Mouse (Mus musculus): ENCODE measurements at regions not wholly inside any gene's neighbourhood (a gene's known extent, or its start where the extent isn't known, plus 50 kb on each side); places are given as distances from the start of the nearest gene placed in this dataset.
"Not testable (repeated sequence)": the region's sequence is repeated elsewhere in the genome, so short reads cannot be mapped to it uniquely, and the experiment has no call there.

DNA sequence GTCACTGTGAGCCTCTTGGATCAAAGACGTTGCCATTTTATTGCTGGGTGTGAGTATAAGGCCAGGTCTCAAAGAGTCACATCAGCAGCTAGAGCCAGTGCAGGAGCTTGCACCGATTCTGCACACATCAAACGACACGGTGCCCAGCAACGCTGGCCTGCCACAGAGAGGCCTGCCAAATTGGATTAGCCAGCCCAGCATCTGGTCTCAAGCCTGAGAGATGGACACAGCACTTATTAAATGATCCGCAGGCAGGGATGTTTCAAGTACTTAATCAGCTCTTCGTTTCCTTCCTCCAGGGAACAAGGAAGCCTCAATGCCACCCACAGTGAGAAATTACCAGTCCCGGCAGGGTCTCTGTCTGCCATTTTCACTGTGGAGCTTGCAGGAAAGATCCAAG, 106.1 kb upstream of the Shb start:
- 45% methylated on average over 8 of the region's 8 CpGs for WGBS
- no peak for ATAC-seq (ENCODE audit: low FRiP score, low read depth)
- Histone ChIP-seq H3K4me1 (peaks cover 20% of the 10 kb centered on the region), H3K9ac (no peak overlapping the region), H3K4me3 (no peak overlapping the region), H3K27ac (no peak overlapping the region), H3K4me2 (replicated peaks) (no peak overlapping the region), H3K27me3 (peaks cover 10% of the 10 kb centered on the region; the same call in 1 of the 2 replicates), H3K9me3 (peaks cover 9% of the 10 kb centered on the region; the same call in 1 of the 2 replicates), H3K36me3 (no peaks in the 10 kb centered on the region)

DNA sequence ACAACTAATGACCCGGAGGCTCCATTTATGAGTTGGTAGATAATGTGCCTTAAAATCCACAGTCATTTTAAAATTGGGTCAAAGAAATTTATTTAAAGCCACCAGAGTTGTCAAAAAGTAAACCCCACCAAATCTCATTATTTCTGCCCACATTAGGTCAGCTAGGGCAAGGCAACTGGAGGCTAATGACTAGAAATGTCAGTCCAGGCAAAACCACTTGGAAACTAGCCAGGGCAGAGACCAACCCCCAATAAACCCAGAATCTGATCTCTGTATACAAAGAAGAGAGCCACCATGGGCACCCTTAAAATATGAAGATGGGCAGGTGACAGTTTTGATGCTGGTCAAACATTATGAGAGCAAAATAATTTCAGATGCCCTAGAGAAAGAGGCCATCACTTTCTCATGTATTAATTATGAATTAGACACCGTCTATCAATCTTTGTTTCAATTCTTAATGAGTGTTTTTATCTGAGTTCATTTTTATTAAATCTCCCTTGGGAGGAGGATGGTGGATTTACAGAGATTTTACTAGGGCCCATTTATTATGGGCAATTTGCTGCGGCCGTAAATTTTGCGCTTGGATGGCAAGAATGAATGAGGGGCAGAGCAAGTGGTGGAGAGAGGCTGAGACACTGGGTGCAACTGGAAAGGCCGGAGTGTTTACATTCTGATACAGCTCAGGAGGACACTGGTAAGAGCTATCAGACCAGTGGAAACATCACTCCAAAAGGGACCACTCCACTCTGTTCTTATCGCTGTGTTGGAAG, 99.2 kb upstream of the Shb start:
- Histone ChIP-seq H3K9ac (no peak overlapping the region), H3K27ac (no peak overlapping the region), H3K4me1 (peaks cover 7% of the 10 kb centered on the region; the same call in 1 of the 2 replicates), H3K4me2 (replicated peaks) (no peak overlapping the region), H3K9me3 (peaks cover 5% of the 10 kb centered on the region; the same call in 1 of the 2 replicates), H3K4me3 (no peak overlapping the region), H3K27me3 (peaks cover 15% of the 10 kb centered on the region), H3K36me3 (no peaks in the 10 kb centered on the region)
- no peak for ATAC-seq (ENCODE audit: low FRiP score, low read depth)
- 40% methylated on average over 7 of the region's 7 CpGs for WGBS

GRCm38 (mm10) chr4:45625633-45626032, 93.4 kb upstream of the Shb start:
- no peak for ATAC-seq (ENCODE audit: low FRiP score, low read depth)
- WGBS: 89% methylated on average over 7 of the region's 7 CpGs
- H3K9me3 ChIP-seq: peaks cover 6% of the 10 kb centered on the region; the same call in 1 of the 2 replicates

GRCm38 (mm10) chr4:45622017-45622416, 89.7 kb upstream of the Shb start:
- Histone ChIP-seq H3K36me3 (no peaks in the 10 kb centered on the region), H3K4me2 (replicated peaks) (no peak overlapping the region), H3K4me3 (no peak overlapping the region), H3K27ac (no peak overlapping the region), H3K4me1 (no peaks in the 10 kb centered on the region), H3K9me3 (peaks cover 6% of the 10 kb centered on the region; the same call in 1 of the 2 replicates), H3K9ac (no peak overlapping the region), H3K27me3 (0 out of 2 replicates have a peak, but pooled peaks cover 2% of the 10 kb centered on the region)
- WGBS: 80% methylated on average over 5 of the region's 5 CpGs
- ATAC-seq (ENCODE audit: low FRiP score, low read depth): no peak

More at GRCm38 (mm10) chr4:45625633-45626032, 93.4 kb upstream of the Shb start:
- Histone ChIP-seq H3K4me3 (no peak overlapping the region), H3K9ac (no peak overlapping the region), H3K27ac (no peak overlapping the region), H3K4me2 (replicated peaks) (no peak overlapping the region), H3K27me3 (peaks cover 14% of the 10 kb centered on the region), H3K36me3 (no peaks in the 10 kb centered on the region), H3K4me1 (peaks cover 2% of the 10 kb centered on the region; the same call in 1 of the 2 replicates)

GRCm38 (mm10) chr4:45617126-45617525, 84.9 kb upstream of the Shb start:
- no peak for ATAC-seq (ENCODE audit: low FRiP score, low read depth)
- no peak overlapping the region for H3K4me3 ChIP-seq
- WGBS: 40% methylated on average over 3 of the region's 3 CpGs
- H3K27ac ChIP-seq: no peak overlapping the region
- no peak overlapping the region for H3K4me2 ChIP-seq (replicated peaks)
- H3K36me3 ChIP-seq: no peaks in the 10 kb centered on the region
- H3K4me1 ChIP-seq: no peaks in the 10 kb centered on the region
- H3K27me3 ChIP-seq: 0 out of 2 replicates have a peak, but pooled peaks cover 2% of the 10 kb centered on the region
- H3K9me3 ChIP-seq: peaks cover 3% of the 10 kb centered on the region; the same call in 1 of the 2 replicates
- no peak overlapping the region for H3K9ac ChIP-seq

DNA sequence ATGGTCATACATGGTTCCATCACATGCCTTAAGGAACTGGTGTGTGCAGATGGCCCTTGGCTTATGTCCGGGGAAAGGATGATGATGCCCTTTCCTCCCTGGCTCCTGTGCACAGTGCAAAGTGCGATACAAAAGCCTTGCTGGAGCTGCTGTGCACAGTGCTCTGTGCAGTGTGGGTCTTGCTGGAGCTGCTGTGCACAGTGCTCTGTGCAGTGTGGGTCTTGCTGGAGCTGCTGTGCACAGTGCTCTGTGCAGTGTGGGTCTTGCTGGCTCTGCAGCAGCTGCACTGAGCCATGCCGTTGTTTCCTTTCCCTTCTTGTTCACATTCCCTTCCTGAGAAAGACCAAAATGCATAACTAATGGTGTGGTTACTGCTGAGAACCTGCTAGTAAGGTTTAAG, 81.2 kb upstream of the Shb start:
- WGBS: 72% methylated on average over 3 of the region's 3 CpGs
- H3K27me3 ChIP-seq; H3K4me2 ChIP-seq (replicated peaks); ATAC-seq (ENCODE audit: low FRiP score, low read depth); H3K4me3 ChIP-seq; H3K9me3 ChIP-seq; H3K36me3 ChIP-seq; H3K27ac ChIP-seq; H3K4me1 ChIP-seq; H3K9ac ChIP-seq: not testable (repeated sequence)

DNA sequence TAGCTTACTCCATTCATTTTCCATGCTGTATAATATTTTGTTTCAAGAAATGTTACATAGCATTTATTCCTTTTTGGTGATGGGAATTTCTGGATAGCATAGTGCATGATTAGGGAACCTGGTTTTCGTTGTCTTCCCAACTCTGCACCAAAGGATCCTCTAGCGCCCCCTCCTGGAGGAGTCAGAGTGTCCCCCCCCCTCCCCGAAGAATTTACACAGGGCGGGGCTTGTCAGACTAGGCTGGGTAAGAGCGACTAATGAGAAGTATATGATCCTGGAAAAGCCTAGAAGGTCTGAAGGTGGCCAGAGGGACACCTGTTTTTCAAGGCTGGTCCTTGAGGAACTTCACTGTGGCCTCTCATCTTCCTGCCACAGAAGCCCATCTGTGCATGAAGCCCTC, 79.9 kb upstream of the Shb start:
- Histone ChIP-seq H3K27ac (no peak overlapping the region), H3K36me3 (no peaks in the 10 kb centered on the region), H3K4me1 (no peaks in the 10 kb centered on the region), H3K9ac (no peak overlapping the region), H3K9me3 (peaks cover 3% of the 10 kb centered on the region; the same call in 1 of the 2 replicates), H3K4me3 (no peak overlapping the region), H3K27me3 (0 out of 2 replicates have a peak, but pooled peaks cover 2% of the 10 kb centered on the region), H3K4me2 (replicated peaks) (no peak overlapping the region)
- ATAC-seq (ENCODE audit: low FRiP score, low read depth): no peak
- 37% methylated on average over 5 of the region's 5 CpGs for WGBS

- WGBS: 86% methylated on average over 5 of the region's 5 CpGs
- no peak overlapping the region for H3K4me3 ChIP-seq
- no peak for ATAC-seq (ENCODE audit: low FRiP score, low read depth)
These were observed 78.7 kb upstream of the Shb start for GRCm38 (mm10) chr4:45610937-45611336.

GRCm38 (mm10) chr4:45606578-45606977, 74.3 kb upstream of the Shb start:
- Histone ChIP-seq H3K27me3 (no peaks in the 10 kb centered on the region), H3K4me3 (no peak overlapping the region), H3K4me2 (replicated peaks) (no peak overlapping the region), H3K27ac (no peak overlapping the region), H3K9ac (no peak overlapping the region), H3K36me3 (no peaks in the 10 kb centered on the region), H3K4me1 (no peaks in the 10 kb centered on the region; the same call in 1 of the 2 replicates), H3K9me3 (no peaks in the 10 kb centered on the region; the same call in 1 of the 2 replicates)
- ATAC-seq (ENCODE audit: low FRiP score, low read depth): no peak
- WGBS: 64% methylated on average over 7 of the region's 7 CpGs

More at GRCm38 (mm10) chr4:45610937-45611336, 78.7 kb upstream of the Shb start:
- Histone ChIP-seq H3K36me3 (no peaks in the 10 kb centered on the region), H3K4me1 (no peaks in the 10 kb centered on the region), H3K9me3 (peaks cover 3% of the 10 kb centered on the region; the same call in 1 of the 2 replicates), H3K27me3 (0 out of 2 replicates have a peak, but pooled peaks cover 2% of the 10 kb centered on the region), H3K4me2 (replicated peaks) (no peak overlapping the region), H3K27ac (no peak overlapping the region), H3K9ac (no peak overlapping the region)

- Histone ChIP-seq H3K9me3 (no peaks in the 10 kb centered on the region; the same call in 1 of the 2 replicates), H3K4me2 (replicated peaks) (no peak overlapping the region), H3K27ac (no peak overlapping the region), H3K4me3 (no peak overlapping the region), H3K4me1 (no peaks in the 10 kb centered on the region; the same call in 1 of the 2 replicates), H3K9ac (no peak overlapping the region), H3K27me3 (no peaks in the 10 kb centered on the region), H3K36me3 (no peaks in the 10 kb centered on the region)
- 86% methylated on average over 4 of the region's 4 CpGs for WGBS
- ATAC-seq (ENCODE audit: low FRiP score, low read depth): no peak
These were observed 73.4 kb upstream of the Shb start for GRCm38 (mm10) chr4:45605681-45606080.

GRCm38 (mm10) chr4:45604271-45604800, 72.1 kb upstream of the Shb start:
- no peak for ATAC-seq (ENCODE audit: low FRiP score, low read depth)
- WGBS: 59% methylated on average over 5 of the region's 5 CpGs
- Histone ChIP-seq H3K9me3 (no peaks in the 10 kb centered on the region), H3K4me1 (peaks cover 3% of the 10 kb centered on the region), H3K4me2 (replicated peaks) (no peak overlapping the region), H3K27ac (no peak overlapping the region), H3K27me3 (0 out of 2 replicates have a peak, but pooled peaks cover 2% of the 10 kb centered on the region), H3K36me3 (no peaks in the 10 kb centered on the region), H3K9ac (no peak overlapping the region), H3K4me3 (no peak overlapping the region)

DNA sequence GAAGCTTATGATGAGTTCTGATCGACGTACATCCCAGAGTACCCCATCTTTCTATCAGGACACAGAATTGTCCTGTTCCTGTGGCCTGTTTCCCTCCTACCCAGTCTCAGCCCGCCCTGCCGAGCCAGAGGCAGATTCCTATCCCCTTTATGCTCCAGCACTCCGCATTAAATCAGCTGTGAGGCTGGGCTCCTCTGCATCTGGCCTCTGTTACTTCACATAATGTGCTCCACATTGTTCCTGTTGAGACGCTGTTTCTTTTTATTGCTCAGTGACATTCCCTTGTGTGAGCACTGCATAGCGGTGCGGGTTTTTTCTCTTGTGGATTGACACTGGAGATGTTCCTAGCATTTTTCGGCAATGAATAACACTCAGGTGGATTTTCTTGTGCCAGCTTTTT, 68.2 kb upstream of the Shb start:
- no peak overlapping the region for H3K4me3 ChIP-seq
- 0 out of 2 replicates have a peak, but pooled peaks cover 8% of the 10 kb centered on the region for H3K27me3 ChIP-seq
- H3K36me3 ChIP-seq: no peaks in the 10 kb centered on the region
- H3K27ac ChIP-seq: no peak overlapping the region
- H3K9me3 ChIP-seq: no peaks in the 10 kb centered on the region
- no peak for ATAC-seq (ENCODE audit: low FRiP score, low read depth)
- H3K9ac ChIP-seq: no peak overlapping the region
- peaks cover 3% of the 10 kb centered on the region for H3K4me1 ChIP-seq
- H3K4me2 ChIP-seq (replicated peaks): no peak overlapping the region
- 31% methylated on average over 9 of the region's 9 CpGs for WGBS
